ENCODE assay signal across 10 mouse cellular contexts in genomic region chr5:146790944-146791343, GRCm38 (mm10). TPM values are rescaled to one million over a fixed set of nuclear protein-coding genes. Genes with fewer than 3 reads are reported as not detected.
DNase-seq lines count a peak whose midpoint lies in the region; ATAC-seq and TF ChIP-seq lines count a peak whose summit lies in the region.
"Had no signal": no experiment of that assay in that cellular context is flagged by ENCODE, and none has a peak within 500 bp of the region (broad histone marks: within the 10 kb centered on the region; RNA-seq: fewer than 3 reads in every experiment).

No protein-coding gene starts in this region.

- no peaks in the 10 kb centered on the region for H3K27me3 ChIP-seq in kidney, embryonic 15.5 days
- H3K27me3 ChIP-seq in kidney, postnatal 0 days (ENCODE audit: insufficient read depth, low read length): no peaks in the 10 kb centered on the region
- H3K27me3 ChIP-seq: forebrain, embryonic 13.5 days; lung, embryonic 15.5 days; Patski had no signal

- peak overlapping the region; percentile 54; the same call in 1 of the 2 replicates for H3K27ac ChIP-seq in kidney, embryonic 15.5 days
- H3K27ac ChIP-seq in kidney, postnatal 0 days: no peak overlapping the region
- H3K27ac ChIP-seq: forebrain, embryonic 13.5 days; lung, embryonic 15.5 days had no signal

- H3K4me2 ChIP-seq in kidney, embryonic 15.5 days: peak overlapping the region; percentile 16; the same call in 1 of the 2 replicates
- H3K4me2 ChIP-seq in kidney, postnatal 0 days (ENCODE audit: low read length): peak overlapping the region; percentile 17; the same call in 1 of the 2 replicates
- H3K4me2 ChIP-seq: forebrain, embryonic 13.5 days; lung, embryonic 15.5 days had no signal

- no peak for DNase-seq in kidney, adult 8-10 months
- peak; percentile 79 for DNase-seq in brain, adult 2 months (ENCODE audit: low read depth, low spot score)
- DNase-seq in cerebellum, adult 8-10 months: peak; percentile 59
- no peak for DNase-seq in kidney, postnatal 0 days (ENCODE audit: low spot score)
- no peak for DNase-seq in spleen, postnatal 4 days (ENCODE audit: low spot score in 2 of 2)
- no peak for DNase-seq in B cell, adult 2 months

- no peaks in the 10 kb centered on the region for H3K36me3 ChIP-seq in kidney, embryonic 15.5 days
- H3K36me3 ChIP-seq in kidney, postnatal 0 days (ENCODE audit: insufficient read depth, low read length): no peaks in the 10 kb centered on the region
- H3K36me3 ChIP-seq: lung, embryonic 15.5 days had no signal

- 0 out of 2 replicates have a peak overlapping the region, but pooled peaks have one; percentile 10 for H3K9ac ChIP-seq in kidney, embryonic 15.5 days
- H3K9ac ChIP-seq in kidney, postnatal 0 days (ENCODE audit: low read depth, low read length): no peak overlapping the region
- H3K9ac ChIP-seq: forebrain, embryonic 13.5 days; lung, embryonic 15.5 days had no signal

- no peak for ATAC-seq in kidney, embryonic 15.5 days (replicated peaks; ENCODE audit: low FRiP score)
- ATAC-seq in kidney, postnatal 0 days (replicated peaks; ENCODE audit: low FRiP score, low read depth): no peak
- ATAC-seq: forebrain, embryonic 13.5 days; Patski had no signal

- TF ChIP-seq CTCF in kidney, postnatal 0 days (IDR thresholded peaks at IDR 0.05; ENCODE audit: low read depth): no peak

- peaks cover 68% of the 10 kb centered on the region for H3K4me1 ChIP-seq in kidney, embryonic 15.5 days
- peaks cover 39% of the 10 kb centered on the region for H3K4me1 ChIP-seq in kidney, postnatal 0 days (replicated peaks; ENCODE audit: insufficient read depth, low read length)

- H3K9me3 ChIP-seq in kidney, embryonic 15.5 days (replicated peaks): no peaks in the 10 kb centered on the region
- H3K9me3 ChIP-seq in kidney, postnatal 0 days (replicated peaks; ENCODE audit: low read length): no peaks in the 10 kb centered on the region
- H3K9me3 ChIP-seq: forebrain, embryonic 13.5 days; lung, embryonic 15.5 days had no signal

- 76% methylated on average over 8 of the region's 8 CpGs for WGBS in kidney, embryonic 15.5 days
- 50% methylated on average over 8 of the region's 8 CpGs for WGBS in kidney, postnatal 0 days

- no peak overlapping the region for H3K4me3 ChIP-seq in kidney, embryonic 15.5 days (replicated peaks)
- H3K4me3 ChIP-seq in kidney, postnatal 0 days (replicated peaks; ENCODE audit: low read depth, low read length): no peak overlapping the region
- H3K4me3 ChIP-seq: forebrain, embryonic 13.5 days; lung, embryonic 15.5 days had no signal

RNA-seq across cellular contexts. Expression of gene Usp12, which starts 3.9 kb away (rescaled TPM):
- 21.2 and 21.7 TPM in 2 replicates for polyA plus RNA-seq in kidney, embryonic 15.5 days (2015; fragmentation: Nextera tagmentation; extraction: Ambion mirVana)
- polyA plus RNA-seq in kidney, postnatal 0 days (2015; fragmentation: Nextera tagmentation; extraction: Ambion mirVana): 18.7 and 20.0 TPM in 2 replicates

RNA-seq across cellular contexts. Expression of gene Rpl21, which starts 41.7 kb away (rescaled TPM):
- 549 and 599 TPM in 2 replicates for polyA plus RNA-seq in kidney, embryonic 15.5 days (2015; fragmentation: Nextera tagmentation; extraction: Ambion mirVana)
- polyA plus RNA-seq in kidney, postnatal 0 days (2015; fragmentation: Nextera tagmentation; extraction: Ambion mirVana): 604 and 688 TPM in 2 replicates

RNA-seq across cellular contexts. Expression of gene Rasl11a, which starts 53.9 kb away (rescaled TPM):
- polyA plus RNA-seq in kidney, embryonic 15.5 days (2015; fragmentation: Nextera tagmentation; extraction: Ambion mirVana): 78.6 and 87.4 TPM in 2 replicates
- polyA plus RNA-seq in kidney, postnatal 0 days (2015; fragmentation: Nextera tagmentation; extraction: Ambion mirVana): 112 and 115 TPM in 2 replicates

Comparison
In these comparisons a context has a peak if more than half of its experiments do, and no peak if none do; other contexts are left out.
1. DNase-seq: peak in brain, adult 2 months (single experiment) and cerebellum, adult 8-10 months (single experiment); none in kidney, adult 8-10 months (0 of 2), kidney, postnatal 0 days (single experiment), spleen, postnatal 4 days (0 of 2) and B cell, adult 2 months (0 of 2).